Mouse (Mus musculus): Measurements from ENCODE around the gene Gm3055. TPM values are rescaled to one million over a fixed set of nuclear protein-coding genes. Genes with fewer than 3 reads are reported as not detected.

Gene Gm3055
- total RNA-seq (2023) = 5.5 TPM

GRCm38 (mm10) chr10:81770506-81771403, at the start of gene Gm3055:
Gm3055 (minus strand) TSS chr10:81771161.

GRCm38 (mm10) chr10:81811899-81812298, 40.9 kb upstream of the Gm3055 start, which contains the start of gene Gm4767:
Gm4767 (plus strand) TSS chr10:81812186.

GRCm38 (mm10) chr10:81704531-81705301, 66.2 kb downstream of the Gm3055 start, which contains the start of gene Zfp433:
Zfp433 (plus strand) TSS chr10:81704825.

Other genes starting within 250 kb of the Gm3055 start
- 2.1 TPM for gene Gna15, start 246.9 kb downstream of the Gm3055 start, total RNA-seq (2023)
- gene Gna11, start 226.0 kb downstream of the Gm3055 start, total RNA-seq (2023) = 15.2 TPM
- gene Aes, start 211.7 kb downstream of the Gm3055 start, total RNA-seq (2023) = 523 TPM
- 4.3 TPM for gene Tle2, start 196.6 kb downstream of the Gm3055 start, total RNA-seq (2023)
- gene Tle6, start 170.1 kb downstream of the Gm3055 start, total RNA-seq (2023) = not detected
- 4.0 TPM for gene BC025920, start 164.9 kb downstream of the Gm3055 start, total RNA-seq (2023)
- 21.5 TPM for gene Sirt6, start 143.4 kb downstream of the Gm3055 start, total RNA-seq (2023)
- 5.2 TPM for gene Ankrd24, start 142.6 kb downstream of the Gm3055 start, total RNA-seq (2023)
- gene Gm10778, start 122.1 kb downstream of the Gm3055 start, total RNA-seq (2023) = 1.2 TPM
- 12.0 TPM for gene Zfp433, start 66.3 kb downstream of the Gm3055 start, total RNA-seq (2023)
- 0.73 TPM for gene Gm4767, start 41.0 kb upstream of the Gm3055 start, total RNA-seq (2023)
- gene Gm32687, start 92.8 kb upstream of the Gm3055 start, total RNA-seq (2023) = 2.6 TPM
- gene Zfp781, start 159.3 kb upstream of the Gm3055 start, total RNA-seq (2023) = 2.8 TPM

Measured in CD4-positive naive resting alpha-beta T cell, adult 76 days (primary cell).